Mouse (Mus musculus): ENCODE data around the gene Gm3264.
"Not testable (repeated sequence)": the region's sequence is repeated elsewhere in the genome, so short reads cannot be mapped to it uniquely, and the experiment has no call there.

Gene Gm3264

GRCm38 (mm10) chr14:4855299-4855980 is at the start of gene Gm3264:
Gene Gm3264 (plus strand): TSS chr14:4855576.
- not testable (repeated sequence) for DNase-seq (ENCODE audit: low spot score)

GRCm38 (mm10) chr14:4806421-4806820 is 49.0 kb upstream of the Gm3264 start:
- DNase-seq (ENCODE audit: low spot score) = not testable (repeated sequence)

- DNase-seq (ENCODE audit: low spot score) = not testable (repeated sequence)
Measured at GRCm38 (mm10) chr14:4821950-4822349, 33.4 kb upstream of the Gm3264 start.

GRCm38 (mm10) chr14:4837806-4838205 is 17.6 kb upstream of the Gm3264 start, which contains the start of gene Gm3269:
Gene Gm3269 (plus strand): TSS chr14:4838106.
- DNase-seq (ENCODE audit: low spot score) = not testable (repeated sequence)

- not testable (repeated sequence) for DNase-seq (ENCODE audit: low spot score)
Measured at GRCm38 (mm10) chr14:4892116-4892515, 36.7 kb downstream of the Gm3264 start, which contains the start of gene Gm3278. Gene Gm3278 (plus strand): TSS chr14:4892416.
